Mouse (Mus musculus): ENCODE results near the gene Tsc22d1. TPM values are rescaled to one million over a fixed set of nuclear protein-coding genes. Genes with fewer than 3 reads are reported as not detected.

Tsc22d1 gene
- total and polyA plus RNA-seq, 2 experiments: 28.3 to 33.3 TPM

- no peak overlapping the region for H3K27ac ChIP-seq (replicated peaks; ENCODE audit: insufficient read depth, low read depth, low read length)
- H3K79me2 ChIP-seq (ENCODE audit: control insufficient read depth, insufficient read depth, low read length): no peaks in the 10 kb centered on the region
- no peak overlapping the region for H3K4me3 ChIP-seq (ENCODE audit: insufficient read depth, low read depth, low read length)
- TF ChIP-seq POLR2A (IDR thresholded peaks at IDR 0.05; ENCODE audit: extremely low read depth, insufficient read depth, low read length) (no peak), CTCF (IDR thresholded peaks at IDR 0.05; ENCODE audit: low read depth, low read length) (no peak)
- H3K36me3 ChIP-seq (ENCODE audit: control insufficient read depth, insufficient read depth, low read length): no peaks in the 10 kb centered on the region
- H3K9ac ChIP-seq (ENCODE audit: low read depth, low read length): no peak overlapping the region
- H3K27me3 ChIP-seq (ENCODE audit: control insufficient read depth, insufficient read depth, low read length): no peaks in the 10 kb centered on the region
- DNase-seq (ENCODE audit: extremely low read depth, low read depth, low spot score): no peak
- H3K4me1 ChIP-seq (ENCODE audit: control insufficient read depth, insufficient read depth, low read length): no peaks in the 10 kb centered on the region
Measured at GRCm38 (mm10) chr14:76398251-76398650, 16.5 kb upstream of the Tsc22d1 start.

- no peaks in the 10 kb centered on the region for H3K36me3 ChIP-seq (ENCODE audit: control insufficient read depth, insufficient read depth, low read length)
- no peak overlapping the region for H3K9ac ChIP-seq (ENCODE audit: low read depth, low read length)
- no peaks in the 10 kb centered on the region for H3K4me1 ChIP-seq (ENCODE audit: control insufficient read depth, insufficient read depth, low read length)
- 91% methylated on average over 4 of the region's 4 CpGs for WGBS
- TF ChIP-seq POLR2A (IDR thresholded peaks at IDR 0.05; ENCODE audit: extremely low read depth, insufficient read depth, low read length) (no peak), CTCF (IDR thresholded peaks at IDR 0.05; ENCODE audit: low read depth, low read length) (no peak)
- no peak overlapping the region for H3K4me3 ChIP-seq (ENCODE audit: insufficient read depth, low read depth, low read length)
- H3K27me3 ChIP-seq (ENCODE audit: control insufficient read depth, insufficient read depth, low read length): no peaks in the 10 kb centered on the region
- no peaks in the 10 kb centered on the region for H3K79me2 ChIP-seq (ENCODE audit: control insufficient read depth, insufficient read depth, low read length)
- DNase-seq (ENCODE audit: extremely low read depth, low read depth, low spot score): no peak
- no peak overlapping the region for H3K27ac ChIP-seq (replicated peaks; ENCODE audit: insufficient read depth, low read depth, low read length)
Measured at GRCm38 (mm10) chr14:76402574-76402973, 12.2 kb upstream of the Tsc22d1 start.

GRCm38 (mm10) chr14:76409111-76409510, 5.7 kb upstream of the Tsc22d1 start:
- H3K27ac ChIP-seq (replicated peaks; ENCODE audit: insufficient read depth, low read depth, low read length): no peak overlapping the region
- TF ChIP-seq POLR2A (IDR thresholded peaks at IDR 0.05; ENCODE audit: extremely low read depth, insufficient read depth, low read length): no peak
- TF ChIP-seq CTCF (IDR thresholded peaks at IDR 0.05; ENCODE audit: low read depth, low read length): no peak
- H3K27me3 ChIP-seq (ENCODE audit: control insufficient read depth, insufficient read depth, low read length): peaks cover 4% of the 10 kb centered on the region
- H3K79me2 ChIP-seq (ENCODE audit: control insufficient read depth, insufficient read depth, low read length): no peaks in the 10 kb centered on the region
- H3K4me1 ChIP-seq (ENCODE audit: control insufficient read depth, insufficient read depth, low read length): no peaks in the 10 kb centered on the region
- H3K4me3 ChIP-seq (ENCODE audit: insufficient read depth, low read depth, low read length): no peak overlapping the region
- no peak overlapping the region for H3K9ac ChIP-seq (ENCODE audit: low read depth, low read length)
- WGBS: 30% methylated on average over 8 of the region's 8 CpGs
- DNase-seq (ENCODE audit: extremely low read depth, low read depth, low spot score): peak; percentile 15
- H3K36me3 ChIP-seq (ENCODE audit: control insufficient read depth, insufficient read depth, low read length): no peaks in the 10 kb centered on the region

GRCm38 (mm10) chr14:76413773-76414121, 1.0 kb upstream of the Tsc22d1 start:
- 5% methylated on average over 10 of the region's 10 CpGs for WGBS
- no peak for TF ChIP-seq POLR2A (IDR thresholded peaks at IDR 0.05; ENCODE audit: extremely low read depth, insufficient read depth, low read length)
- no peak for TF ChIP-seq CTCF (IDR thresholded peaks at IDR 0.05; ENCODE audit: low read depth, low read length)
- Histone ChIP-seq H3K4me1 (ENCODE audit: control insufficient read depth, insufficient read depth, low read length) (no peaks in the 10 kb centered on the region), H3K79me2 (ENCODE audit: control insufficient read depth, insufficient read depth, low read length) (no peaks in the 10 kb centered on the region), H3K27ac (replicated peaks; ENCODE audit: insufficient read depth, low read depth, low read length) (no peak overlapping the region), H3K36me3 (ENCODE audit: control insufficient read depth, insufficient read depth, low read length) (no peaks in the 10 kb centered on the region), H3K4me3 (ENCODE audit: insufficient read depth, low read depth, low read length) (peak overlapping the region; percentile 60), H3K9ac (ENCODE audit: low read depth, low read length) (peak overlapping the region; percentile 68), H3K27me3 (ENCODE audit: control insufficient read depth, insufficient read depth, low read length) (peaks cover 11% of the 10 kb centered on the region)
- DNase-seq (ENCODE audit: extremely low read depth, low read depth, low spot score): no peak

- Histone ChIP-seq H3K27me3 (ENCODE audit: control insufficient read depth, insufficient read depth, low read length) (peaks cover 11% of the 10 kb centered on the region), H3K79me2 (ENCODE audit: control insufficient read depth, insufficient read depth, low read length) (no peaks in the 10 kb centered on the region), H3K27ac (replicated peaks; ENCODE audit: insufficient read depth, low read depth, low read length) (no peak overlapping the region), H3K36me3 (ENCODE audit: control insufficient read depth, insufficient read depth, low read length) (no peaks in the 10 kb centered on the region), H3K4me1 (ENCODE audit: control insufficient read depth, insufficient read depth, low read length) (no peaks in the 10 kb centered on the region), H3K9ac (ENCODE audit: low read depth, low read length) (peak overlapping the region; percentile 78), H3K4me3 (ENCODE audit: insufficient read depth, low read depth, low read length) (peak overlapping the region; percentile 60)
- peak; percentile 27 for DNase-seq (ENCODE audit: extremely low read depth, low read depth, low spot score)
- under 1% methylated on average over 65 of the region's 81 CpGs for WGBS
- TF ChIP-seq POLR2A (IDR thresholded peaks at IDR 0.05; ENCODE audit: extremely low read depth, insufficient read depth, low read length) (no peak), CTCF (IDR thresholded peaks at IDR 0.05; ENCODE audit: low read depth, low read length) (no peak)
Measured at GRCm38 (mm10) chr14:76414122-76414861, 469 bp upstream of the Tsc22d1 start.

GRCm38 (mm10) chr14:76415781-76416301, 1.1 kb downstream of the Tsc22d1 start:
- TF ChIP-seq POLR2A (IDR thresholded peaks at IDR 0.05; ENCODE audit: extremely low read depth, insufficient read depth, low read length) (no peak), CTCF (IDR thresholded peaks at IDR 0.05; ENCODE audit: low read depth, low read length) (no peak)
- H3K4me3 ChIP-seq (ENCODE audit: insufficient read depth, low read depth, low read length): peak overlapping the region; percentile 60
- H3K27ac ChIP-seq (replicated peaks; ENCODE audit: insufficient read depth, low read depth, low read length): no peak overlapping the region
- no peaks in the 10 kb centered on the region for H3K79me2 ChIP-seq (ENCODE audit: control insufficient read depth, insufficient read depth, low read length)
- peak overlapping the region; percentile 13; the same call in 1 of the 2 replicates for H3K9ac ChIP-seq (ENCODE audit: low read depth, low read length)
- no peaks in the 10 kb centered on the region for H3K4me1 ChIP-seq (ENCODE audit: control insufficient read depth, insufficient read depth, low read length)
- no peak for DNase-seq (ENCODE audit: extremely low read depth, low read depth, low spot score)
- H3K36me3 ChIP-seq (ENCODE audit: control insufficient read depth, insufficient read depth, low read length): no peaks in the 10 kb centered on the region
- WGBS: 5% methylated on average over 34 of the region's 38 CpGs
- peaks cover 11% of the 10 kb centered on the region for H3K27me3 ChIP-seq (ENCODE audit: control insufficient read depth, insufficient read depth, low read length)

All from liver, adult 2 months (tissue).